Mouse (Mus musculus): ENCODE measurements around the gene Rel. TPM values are rescaled to one million over a fixed set of nuclear protein-coding genes. Genes with fewer than 3 reads are reported as not detected.

Gene Rel
- polyA plus RNA-seq, 1 experiment, result 1.5 TPM

DNA sequence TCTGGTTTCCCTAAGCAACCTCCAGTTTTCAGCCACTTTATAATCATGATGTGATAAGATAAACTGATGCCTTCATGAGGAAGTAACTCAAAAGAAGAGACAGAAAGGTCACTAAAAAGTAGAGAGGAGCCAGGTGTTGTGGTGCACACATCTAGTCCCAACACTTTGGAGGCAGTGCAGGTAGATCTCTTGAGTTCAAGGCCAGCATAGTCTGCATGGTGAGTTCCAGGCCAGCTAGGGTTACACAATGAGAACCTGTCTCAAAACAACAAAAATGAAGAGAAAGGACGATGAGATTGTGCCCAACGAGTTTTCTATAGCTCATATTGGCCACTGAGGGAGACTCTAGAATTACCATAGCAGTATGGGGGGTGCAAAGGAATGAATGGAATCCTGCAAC lies 72.2 kb downstream of the Rel start:
- Histone ChIP-seq H3K4me3 (replicated peaks; ENCODE audit: insufficient read depth, low read depth, low read length) (no peak overlapping the region), H3K27ac (ENCODE audit: insufficient read depth, low read length) (no peak overlapping the region), H3K27me3 (ENCODE audit: control insufficient read depth, insufficient read depth, low read length) (no peaks in the 10 kb centered on the region), H3K4me1 (ENCODE audit: control insufficient read depth, insufficient read depth, low read length) (no peaks in the 10 kb centered on the region)
- no peak for TF ChIP-seq CTCF (IDR thresholded peaks at IDR 0.05; ENCODE audit: borderline replicate concordance, insufficient read depth, low read depth, low read length)
- no peak for TF ChIP-seq POLR2A (IDR thresholded peaks at IDR 0.05; ENCODE audit: borderline replicate concordance, insufficient read depth, low read length)
- WGBS, result 63% methylated on average over 2 of the region's 2 CpGs
- no peak for DNase-seq

DNA sequence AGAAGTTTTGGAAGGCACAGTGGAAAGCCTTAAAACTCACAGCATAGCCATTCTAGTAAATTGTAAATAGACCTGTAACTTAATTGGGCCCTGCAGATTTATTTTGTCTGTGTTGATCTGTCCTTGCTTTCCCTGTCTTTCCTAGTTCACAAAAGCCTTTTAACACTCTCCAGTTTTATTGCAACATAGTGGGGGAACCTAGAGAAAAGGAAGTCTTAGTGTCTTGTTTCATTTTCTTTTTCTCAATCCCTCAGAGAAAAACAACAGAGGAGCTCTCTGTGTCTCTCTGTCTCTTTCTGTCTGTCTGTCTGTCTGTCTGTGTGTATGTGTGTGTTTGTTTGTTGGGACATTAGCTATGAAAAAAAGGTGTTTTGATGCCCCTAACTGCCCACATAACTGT lies 74.9 kb downstream of the Rel start:
- DNase-seq, result no peak
- Histone ChIP-seq H3K27me3 (ENCODE audit: control insufficient read depth, insufficient read depth, low read length) (no peaks in the 10 kb centered on the region), H3K27ac (ENCODE audit: insufficient read depth, low read length) (no peak overlapping the region), H3K4me1 (ENCODE audit: control insufficient read depth, insufficient read depth, low read length) (no peaks in the 10 kb centered on the region), H3K4me3 (replicated peaks; ENCODE audit: insufficient read depth, low read depth, low read length) (no peak overlapping the region)
- TF ChIP-seq CTCF (IDR thresholded peaks at IDR 0.05; ENCODE audit: borderline replicate concordance, insufficient read depth, low read depth, low read length) (no peak), POLR2A (IDR thresholded peaks at IDR 0.05; ENCODE audit: borderline replicate concordance, insufficient read depth, low read length) (no peak)

DNA sequence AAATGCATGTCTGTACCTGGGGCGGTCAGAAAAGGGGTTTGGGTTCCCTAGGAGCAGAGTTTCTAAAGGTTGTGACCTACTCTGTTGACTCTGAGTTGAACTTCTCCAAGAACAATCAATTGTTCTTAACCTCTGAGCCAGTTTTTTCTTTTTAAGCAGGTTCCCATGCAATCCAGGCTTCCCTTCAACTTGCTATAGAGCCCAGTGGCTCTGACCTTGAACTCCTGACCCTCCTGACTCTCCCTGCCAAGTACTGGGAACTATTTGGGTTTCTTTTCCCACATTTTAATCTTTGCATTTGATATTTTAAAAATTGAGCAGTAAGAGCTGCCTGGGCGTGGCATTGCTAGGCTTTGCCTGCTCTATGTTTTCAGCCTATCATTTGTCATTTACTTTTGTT lies 77.5 kb downstream of the Rel start:
- no peak for DNase-seq
- Histone ChIP-seq H3K27ac (ENCODE audit: insufficient read depth, low read length) (no peak overlapping the region), H3K27me3 (ENCODE audit: control insufficient read depth, insufficient read depth, low read length) (no peaks in the 10 kb centered on the region), H3K4me3 (replicated peaks; ENCODE audit: insufficient read depth, low read depth, low read length) (no peak overlapping the region), H3K4me1 (ENCODE audit: control insufficient read depth, insufficient read depth, low read length) (no peaks in the 10 kb centered on the region)
- WGBS, result 98% methylated on average over 2 of the region's 2 CpGs
- TF ChIP-seq POLR2A (IDR thresholded peaks at IDR 0.05; ENCODE audit: borderline replicate concordance, insufficient read depth, low read length), result no peak
- TF ChIP-seq CTCF (IDR thresholded peaks at IDR 0.05; ENCODE audit: borderline replicate concordance, insufficient read depth, low read depth, low read length), result no peak

DNA sequence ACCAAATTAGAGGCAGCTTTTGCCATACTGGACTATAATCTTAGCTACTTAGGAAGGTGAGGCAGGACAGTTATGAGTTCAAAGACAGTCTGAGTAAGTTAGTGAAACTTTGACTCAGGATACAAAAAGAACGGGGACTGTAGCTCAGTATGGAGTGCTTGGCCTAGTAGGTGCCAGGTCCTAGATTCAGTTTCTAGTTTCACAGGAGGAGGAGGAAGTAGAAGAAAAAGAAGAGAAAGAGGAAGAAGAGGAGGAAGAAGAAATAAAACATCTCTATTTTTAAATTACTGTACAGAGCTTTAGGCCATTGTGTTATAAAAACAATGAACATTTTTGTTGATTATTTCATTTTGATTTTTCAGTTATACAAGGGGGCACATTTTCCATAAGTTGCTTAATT lies 82.7 kb downstream of the Rel start:
- Histone ChIP-seq H3K4me1 (ENCODE audit: control insufficient read depth, insufficient read depth, low read length) (no peaks in the 10 kb centered on the region), H3K27ac (ENCODE audit: insufficient read depth, low read length) (no peak overlapping the region), H3K27me3 (ENCODE audit: control insufficient read depth, insufficient read depth, low read length) (no peaks in the 10 kb centered on the region), H3K4me3 (replicated peaks; ENCODE audit: insufficient read depth, low read depth, low read length) (no peak overlapping the region)
- DNase-seq, result no peak
- 94% methylated on average over 1 of the region's 1 CpGs for WGBS
- TF ChIP-seq CTCF (IDR thresholded peaks at IDR 0.05; ENCODE audit: borderline replicate concordance, insufficient read depth, low read depth, low read length) (no peak), POLR2A (IDR thresholded peaks at IDR 0.05; ENCODE audit: borderline replicate concordance, insufficient read depth, low read length) (no peak)

Other genes starting within 250 kb of the Rel start
- gene 1700093K21Rik, start 249.8 kb downstream of the Rel start, polyA plus RNA-seq (2012; rRNA removed), result 0.27 and 0.49 TPM in 2 replicates
- gene 0610010F05Rik, start 137.3 kb downstream of the Rel start, polyA plus RNA-seq (2012; rRNA removed), result 22.3 and 24.3 TPM in 2 replicates
- 9.7 and 11.4 TPM in 2 replicates for gene Pus10, start 105.3 kb downstream of the Rel start, polyA plus RNA-seq (2012; rRNA removed)
- gene Pex13, start 105.0 kb downstream of the Rel start, polyA plus RNA-seq (2012; rRNA removed), result 18.5 and 19.1 TPM in 2 replicates
- gene Papolg, start 124.3 kb upstream of the Rel start, polyA plus RNA-seq (2012; rRNA removed), result 10.5 and 11.3 TPM in 2 replicates

Measured in cerebellum, adult 2 months (tissue).